Mouse (Mus musculus) lung, postnatal 0 days (tissue): ENCODE results near the gene Gabarap. TPM values are rescaled to one million over a fixed set of nuclear protein-coding genes. Genes with fewer than 3 reads are reported as not detected.

Experiments
- ATAC-seq: fragments of 200-750 bp; cut with Nextera tagmentation; 2 replicates; pipeline ENCODE4 v1.8.0; 2017; ENCODE audit warnings: moderate library complexity
- DNase-seq: peaks from one replicate; pipeline ENCODE4 v3.0.0-alpha.2; 2016; ENCODE audit warnings: low spot score
- H3K27ac ChIP-seq: fragments of 300-500 bp; sonication (generic); 2 replicates; pipeline ENCODE4 v1.5.1; 2014; ENCODE audit warnings: antibody characterized with exemption, mild to moderate bottlenecking, low read length, mixed read lengths
- H3K27me3 ChIP-seq: fragments of 300-500 bp; sonication (generic); replicated peaks from 2 replicates; pipeline ENCODE4 v1.6.1; 2014; ENCODE audit warnings: low read length, mixed read lengths; ENCODE audit not compliant: insufficient read depth
- H3K36me3 ChIP-seq: fragments of 300-500 bp; sonication (generic); 2 replicates; pipeline ENCODE4 v1.6.1; 2014; ENCODE audit warnings: low read length, mixed read lengths; ENCODE audit not compliant: insufficient read depth
- H3K4me1 ChIP-seq: fragments of 300-500 bp; sonication (generic); 2 replicates; pipeline ENCODE4 v1.6.1; 2014; ENCODE audit warnings: antibody characterized with exemption, low read depth, low read length, mixed read lengths; ENCODE audit not compliant: insufficient read depth
- H3K4me2 ChIP-seq: fragments of 300-500 bp; sonication (generic); replicated peaks from 2 replicates; pipeline ENCODE4 v1.6.1; 2014; ENCODE audit warnings: low read depth, mild to moderate bottlenecking, low read length, moderate library complexity, mixed read lengths
- H3K4me3 ChIP-seq: fragments of 300-500 bp; sonication (generic); 2 replicates; pipeline ENCODE4 v1.5.1; 2014; ENCODE audit warnings: low read depth, low read length
- H3K9ac ChIP-seq: fragments of 300-500 bp; sonication (generic); replicated peaks from 2 replicates; pipeline ENCODE4 v1.6.1; 2014; ENCODE audit warnings: low read depth, mild to moderate bottlenecking
- H3K9me3 ChIP-seq: fragments of 300-500 bp; sonication (generic); 2 replicates; pipeline ENCODE4 v1.6.1; 2016; ENCODE audit warnings: low read length, mixed read lengths
- CTCF ChIP-seq: IDR thresholded peaks from 2 replicates; pipeline ENCODE4 v1.5.1; 2016; ENCODE audit warnings: antibody characterized with exemption, mild to moderate bottlenecking
- EP300 ChIP-seq: IDR thresholded peaks from 2 replicates; pipeline ENCODE4 v1.6.1; 2016; ENCODE audit warnings: antibody characterized with exemption, mild to moderate bottlenecking, control low read depth
- WGBS: fragments of 180-500 bp; shearing (Covaris S2); extraction: QIAGEN DNeasy Blood & Tissue Kit; methylation state at CpG from one replicate; pipeline ENCODE4 v1.1.7; 2014; 5-methylcytosine and 5-hydroxymethylcytosine counted together
- polyA plus RNA-seq: library from polyadenylated mRNA; unstranded; fragments of >200 nt; fragmentation: Nextera tagmentation; extraction: Ambion mirVana; gene quantifications from 2 replicates; pipeline ENCODE4 v1.2.1, GENCODE M21; 2015

Gabarap gene
- polyA plus RNA-seq, 1 experiment from 2014 or later: 624 TPM

GRCm38 (mm10) chr11:70020022-70020631, 29.2 kb downstream of the Gabarap start:
- Histone ChIP-seq H3K9me3 (no peaks in the 10 kb centered on the region), H3K27me3 (no peaks in the 10 kb centered on the region), H3K36me3 (no peaks in the 10 kb centered on the region), H3K4me2 (no peak overlapping the region), H3K4me1 (peaks cover 6% of the 10 kb centered on the region; the same call in 1 of the 2 replicates), H3K27ac (no peak overlapping the region), H3K4me3 (no peak overlapping the region), H3K9ac (no peak overlapping the region)
- ATAC-seq (no peak), DNase-seq (peak; percentile 8)
- no peak for TF ChIP-seq EP300
- TF ChIP-seq CTCF: no peak
- WGBS: 16% methylated on average over 7 of the region's 8 CpGs

- no peak for TF ChIP-seq EP300
- peak; percentile 72 for TF ChIP-seq CTCF
- Histone ChIP-seq H3K4me3 (peak overlapping the region; percentile 41), H3K9ac (no peak overlapping the region), H3K36me3 (no peaks in the 10 kb centered on the region), H3K4me2 (peak overlapping the region; percentile 73), H3K4me1 (peaks cover 6% of the 10 kb centered on the region; the same call in 1 of the 2 replicates), H3K27ac (peak overlapping the region; percentile 2; the same call in 1 of the 2 replicates), H3K27me3 (no peaks in the 10 kb centered on the region), H3K9me3 (no peaks in the 10 kb centered on the region)
- peak; percentile 93 for DNase-seq
- WGBS: 3% methylated on average over 8 of the region's 8 CpGs
- peak; percentile 90 for ATAC-seq
Observed at GRCm38 (mm10) chr11:70020731-70021263, 29.9 kb downstream of the Gabarap start.

GRCm38 (mm10) chr11:70021264-70022132, 30.6 kb downstream of the Gabarap start:
- Histone ChIP-seq H3K4me2 (peak overlapping the region; percentile 73), H3K9me3 (no peaks in the 10 kb centered on the region), H3K4me3 (peak overlapping the region; percentile 41), H3K9ac (no peak overlapping the region), H3K27ac (peak overlapping the region; percentile 2; the same call in 1 of the 2 replicates), H3K4me1 (peaks cover 6% of the 10 kb centered on the region; the same call in 1 of the 2 replicates), H3K27me3 (no peaks in the 10 kb centered on the region), H3K36me3 (no peaks in the 10 kb centered on the region)
- DNase-seq (peak; percentile 99), ATAC-seq (peak; percentile 84)
- 1% methylated on average over 39 of the region's 40 CpGs for WGBS
- TF ChIP-seq CTCF (peak; percentile 23; the same call in 1 of the 2 replicates), EP300 (no peak)

GRCm38 (mm10) chr11:70023481-70024150, 32.7 kb downstream of the Gabarap start:
- Histone ChIP-seq H3K36me3 (no peaks in the 10 kb centered on the region), H3K4me3 (peak overlapping the region; percentile 6; the same call in 1 of the 2 replicates), H3K27ac (no peak overlapping the region), H3K9ac (no peak overlapping the region), H3K9me3 (no peaks in the 10 kb centered on the region), H3K27me3 (no peaks in the 10 kb centered on the region), H3K4me2 (peak overlapping the region; percentile 40), H3K4me1 (peaks cover 6% of the 10 kb centered on the region; the same call in 1 of the 2 replicates)
- no peak for DNase-seq
- 11% methylated on average over 18 of the region's 29 CpGs for WGBS
- TF ChIP-seq CTCF (no peak), EP300 (no peak)
- ATAC-seq: no peak

GRCm38 (mm10) chr11:70024151-70024514, 33.2 kb downstream of the Gabarap start:
- Histone ChIP-seq H3K27ac (no peak overlapping the region), H3K4me2 (peak overlapping the region; percentile 40), H3K9ac (no peak overlapping the region), H3K27me3 (no peaks in the 10 kb centered on the region), H3K36me3 (no peaks in the 10 kb centered on the region), H3K4me1 (peaks cover 10% of the 10 kb centered on the region; the same call in 1 of the 2 replicates), H3K4me3 (peak overlapping the region; percentile 6; the same call in 1 of the 2 replicates), H3K9me3 (no peaks in the 10 kb centered on the region)
- DNase-seq: no peak
- no peak for ATAC-seq
- TF ChIP-seq CTCF (no peak), EP300 (no peak)
- 18% methylated on average over 6 of the region's 6 CpGs for WGBS
